Mouse (Mus musculus) c-Kit-negative CD71-positive TER-119-positive erythroid progenitor cells, embryonic 14.5 days (primary cell): ENCODE data around the gene Gm13090.

Source experiments
- DNase-seq: peaks from one replicate; pipeline ENCODE4 v3.0.0-alpha.2; 2013; ENCODE audit warnings: low read depth, low spot score

Gm13090 gene

GRCm38 (mm10) chr4:151138586-151138985 is 49.2 kb downstream of the Gm13090 start:
- no peak for DNase-seq

- no peak for DNase-seq
Observed at GRCm38 (mm10) chr4:151139053-151139840, 49.9 kb downstream of the Gm13090 start.

- DNase-seq = no peak
Observed at GRCm38 (mm10) chr4:151140368-151140982, 51.1 kb downstream of the Gm13090 start.
